9 mouse cellular contexts compared by ENCODE assay signal in the genomic region with DNA sequence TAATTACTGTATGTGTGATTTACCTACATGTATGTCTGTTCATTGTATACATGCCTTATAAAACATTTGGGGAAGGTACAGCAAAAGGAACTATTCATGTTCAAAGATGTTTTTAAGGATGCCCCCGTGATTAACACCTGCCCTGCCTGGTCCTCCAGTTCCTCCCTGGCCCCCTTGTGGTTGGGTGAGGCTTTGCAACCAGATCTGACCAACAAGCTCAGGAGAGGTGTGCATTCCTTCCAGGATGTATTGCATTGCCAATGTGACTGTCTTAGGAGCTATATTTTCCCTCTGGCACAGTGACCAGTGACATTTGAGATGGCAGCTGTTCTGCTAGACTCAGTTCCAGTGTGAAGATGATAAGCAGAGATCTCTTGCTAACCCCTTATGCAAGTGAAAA. TPM values are rescaled to one million over a fixed set of nuclear protein-coding genes. Genes with fewer than 3 reads are reported as not detected.
DNase-seq lines count a peak whose midpoint lies in the region; ATAC-seq and TF ChIP-seq lines count a peak whose summit lies in the region.
"Had no signal": no experiment of that assay in that cellular context is flagged by ENCODE, and none has a peak within 500 bp of the region (broad histone marks: within the 10 kb centered on the region; RNA-seq: fewer than 3 reads in every experiment).

No protein-coding gene starts in this region.

- H3K36me3 ChIP-seq in forebrain, embryonic 14.5 days (ENCODE audit: control insufficient read depth, insufficient read depth, low read length) = no peaks in the 10 kb centered on the region
- no peaks in the 10 kb centered on the region for H3K36me3 ChIP-seq in forebrain, embryonic 16.5 days (ENCODE audit: control insufficient read depth, insufficient read depth)
- no peaks in the 10 kb centered on the region for H3K36me3 ChIP-seq in liver, embryonic 14.5 days (replicated peaks; ENCODE audit: control insufficient read depth, insufficient read depth, low read depth)
- H3K36me3 ChIP-seq: heart, embryonic 15.5 days had no signal

- intact Hi-C loops in gastrocnemius, postnatal 14 days (cut with DNase I; ENCODE audit: low total_unique reads) = no loop called here

- WGBS in forebrain, embryonic 14.5 days = 31% methylated on average over 1 of the region's 1 CpGs
- 34% methylated on average over 1 of the region's 1 CpGs for WGBS in forebrain, embryonic 16.5 days
- 17% methylated on average over 1 of the region's 1 CpGs for WGBS in liver, embryonic 14.5 days (ENCODE audit: insufficient replicate concordance)

- peak; percentile 94 for TF ChIP-seq CTCF in liver, embryonic 14.5 days (IDR thresholded peaks at IDR 0.05; ENCODE audit: low read depth)

- no peak for ATAC-seq in forebrain, embryonic 14.5 days
- ATAC-seq in forebrain, embryonic 16.5 days = no peak
- ATAC-seq in cerebellum, adult (ENCODE audit: insufficient number of reproducible peaks, low FRiP score, low TSS enrichment) = peak; percentile 18; the same call in 1 of the 2 replicates
- ATAC-seq in liver, embryonic 14.5 days (ENCODE audit: insufficient read depth) = no peak

- no peak for TF ChIP-seq EP300 in liver, embryonic 14.5 days (IDR thresholded peaks at IDR 0.05; ENCODE audit: low read depth)

- H3K9me3 ChIP-seq in forebrain, embryonic 14.5 days (replicated peaks; ENCODE audit: control insufficient read depth, low read length) = no peaks in the 10 kb centered on the region
- H3K9me3 ChIP-seq in forebrain, embryonic 16.5 days (ENCODE audit: control insufficient read depth, low read length) = no peaks in the 10 kb centered on the region
- H3K9me3 ChIP-seq in liver, embryonic 14.5 days (ENCODE audit: control insufficient read depth, low read length) = no peaks in the 10 kb centered on the region
- H3K9me3 ChIP-seq: heart, embryonic 15.5 days had no signal

- H3K4me1 ChIP-seq in forebrain, embryonic 14.5 days (ENCODE audit: control insufficient read depth, insufficient read depth, low read length) = no peaks in the 10 kb centered on the region
- H3K4me1 ChIP-seq in forebrain, embryonic 16.5 days (replicated peaks; ENCODE audit: control insufficient read depth, insufficient read depth, low read length) = no peaks in the 10 kb centered on the region
- H3K4me1 ChIP-seq in liver, embryonic 14.5 days (replicated peaks; ENCODE audit: control insufficient read depth in 2 of 2, insufficient read depth in 2 of 2, low read length in 1 of 2) = no peaks in the 10 kb centered on the region
- H3K4me1 ChIP-seq: heart, embryonic 15.5 days had no signal

- no peak overlapping the region for H3K27ac ChIP-seq in forebrain, embryonic 14.5 days (ENCODE audit: low read depth, low read length)
- no peak overlapping the region for H3K27ac ChIP-seq in forebrain, embryonic 16.5 days (ENCODE audit: low read length)
- H3K27ac ChIP-seq in liver, embryonic 14.5 days = no peak overlapping the region
- H3K27ac ChIP-seq: heart, embryonic 15.5 days had no signal

- no peak overlapping the region for H3K4me2 ChIP-seq in forebrain, embryonic 14.5 days (ENCODE audit: low read length)
- H3K4me2 ChIP-seq in forebrain, embryonic 16.5 days (ENCODE audit: low read length) = no peak overlapping the region
- no peak overlapping the region for H3K4me2 ChIP-seq in liver, embryonic 14.5 days (ENCODE audit: low read depth)
- H3K4me2 ChIP-seq: heart, embryonic 15.5 days had no signal

- no peak overlapping the region for H3K9ac ChIP-seq in forebrain, embryonic 14.5 days (ENCODE audit: low read length)
- H3K9ac ChIP-seq in forebrain, embryonic 16.5 days (replicated peaks; ENCODE audit: low read depth, low read length) = no peak overlapping the region
- H3K9ac ChIP-seq in liver, embryonic 14.5 days (replicated peaks) = no peak overlapping the region
- H3K9ac ChIP-seq: heart, embryonic 15.5 days had no signal

- no peaks in the 10 kb centered on the region for H3K27me3 ChIP-seq in forebrain, embryonic 14.5 days (replicated peaks; ENCODE audit: control insufficient read depth, insufficient read depth, low read length)
- no peaks in the 10 kb centered on the region for H3K27me3 ChIP-seq in forebrain, embryonic 16.5 days (replicated peaks; ENCODE audit: control insufficient read depth, insufficient read depth, low read length)
- no peaks in the 10 kb centered on the region for H3K27me3 ChIP-seq in liver, embryonic 14.5 days (ENCODE audit: control insufficient read depth, insufficient read depth, low read length)
- H3K27me3 ChIP-seq: heart, embryonic 15.5 days had no signal

- peak; percentile 14 for DNase-seq in forebrain, embryonic 14.5 days (ENCODE audit: low spot score)
- DNase-seq in right cerebral cortex, postnatal 4 days = peak; percentile 23
- DNase-seq in right cerebral cortex, postnatal 36 days (ENCODE audit: low spot score in 2 of 2) = no peak
- peak; percentile 71 for DNase-seq in gastrocnemius, postnatal 14 days
- peak in 1 of 3 experiments; percentile 26 for DNase-seq in liver, embryonic 14.5 days (ENCODE audit: low read depth in 3 of 3, low spot score in 3 of 3)
- DNase-seq in spleen, adult 18-20 months = peak; percentile 38 to 69

- no peak overlapping the region for H3K4me3 ChIP-seq in forebrain, embryonic 14.5 days (ENCODE audit: low read depth, low read length)
- no peak overlapping the region for H3K4me3 ChIP-seq in forebrain, embryonic 16.5 days (replicated peaks; ENCODE audit: low read length)
- no peak overlapping the region for H3K4me3 ChIP-seq in liver, embryonic 14.5 days (ENCODE audit: insufficient read depth in 1 of 2, low read depth in 2 of 2, low read length in 2 of 2)
- H3K4me3 ChIP-seq: heart, embryonic 15.5 days had no signal

RNA-seq across cellular contexts. Expression of gene Fez2, which starts 16.8 kb away (rescaled TPM):
- polyA plus RNA-seq in forebrain, embryonic 14.5 days (2014; fragmentation: Nextera tagmentation; extraction: Ambion mirVana) = 42.6 and 45.2 TPM in 2 replicates
- 40.2 and 46.7 TPM in 2 replicates for polyA plus RNA-seq in forebrain, embryonic 16.5 days (2015; fragmentation: Nextera tagmentation; extraction: Ambion mirVana)
- 10 to 100 TPM; 47.3 to 48.8 TPM for total RNA-seq in gastrocnemius, postnatal 14 days (2021)
- 7.7 and 11.4 TPM in 2 replicates for polyA plus RNA-seq in liver, embryonic 14.5 days (2012; rRNA removed)
- polyA plus RNA-seq in liver, embryonic 14.5 days (2014; fragmentation: Nextera tagmentation; extraction: Ambion mirVana) = 16.9 and 18.5 TPM in 2 replicates

Comparison
In these comparisons a context has a peak if more than half of its experiments do, and no peak if none do; other contexts are left out.
1. DNase-seq: peak in forebrain, embryonic 14.5 days (single experiment), right cerebral cortex, postnatal 4 days (single experiment), gastrocnemius, postnatal 14 days (single experiment) and spleen, adult 18-20 months (2 of 2); none in right cerebral cortex, postnatal 36 days (0 of 2).